Comparison of ENCODE assay signal across 8 mouse cellular contexts in genomic region chr9:123365942-123366707, GRCm38 (mm10). TPM values are rescaled to one million over a fixed set of nuclear protein-coding genes. Genes with fewer than 3 reads are reported as not detected.
DNase-seq lines count a peak whose midpoint lies in the region; ATAC-seq and TF ChIP-seq lines count a peak whose summit lies in the region.

No protein-coding gene starts in this region.

- H3K4me2 ChIP-seq in hindbrain, postnatal 0 days (ENCODE audit: low read depth, low read length): peak overlapping the region; percentile 93
- peak overlapping the region; percentile 72 for H3K4me2 ChIP-seq in midbrain, postnatal 0 days (ENCODE audit: low read depth, low read length, poor library complexity, severe bottlenecking)

- peak; percentile 35 for TF ChIP-seq CTCF in hindbrain, postnatal 0 days (IDR thresholded peaks at IDR 0.05; ENCODE audit: low read depth)
- TF ChIP-seq CTCF in midbrain, postnatal 0 days (IDR thresholded peaks at IDR 0.05): peak; percentile 49

- no peaks in the 10 kb centered on the region for H3K9me3 ChIP-seq in hindbrain, postnatal 0 days (ENCODE audit: low read length)
- no peaks in the 10 kb centered on the region for H3K9me3 ChIP-seq in midbrain, postnatal 0 days (ENCODE audit: low read length)

- no peak for DNase-seq in cerebellum, adult 11-12 months
- DNase-seq in right cerebral cortex, adult 18-20 months: peak; percentile 11
- DNase-seq in right cerebral cortex, postnatal 14 days: no peak
- DNase-seq in hindbrain, postnatal 0 days (ENCODE audit: low spot score): peak; percentile 17
- DNase-seq in midbrain, postnatal 0 days (ENCODE audit: low spot score): peak; percentile 26
- DNase-seq in frontal cortex, adult 2 months (ENCODE audit: extremely low spot score in 1 of 2, low spot score in 1 of 2): no peak

- ATAC-seq in cerebellum, adult (ENCODE audit: insufficient number of reproducible peaks, low FRiP score, low TSS enrichment): peak; percentile 67; the same call in 1 of the 2 replicates
- peak; percentile 79; the same call in 1 of the 2 replicates for ATAC-seq in hindbrain, postnatal 0 days
- ATAC-seq in midbrain, postnatal 0 days (ENCODE audit: low FRiP score): peak; percentile 66
- ATAC-seq in megakaryocyte progenitor cell, adult 5-6 weeks (replicated peaks; ENCODE audit: poor library complexity): no peak; the same call in 1 of the 2 replicates

- peak overlapping the region; percentile 76 for H3K9ac ChIP-seq in hindbrain, postnatal 0 days (replicated peaks; ENCODE audit: low read length)
- peak overlapping the region; percentile 64 for H3K9ac ChIP-seq in midbrain, postnatal 0 days (replicated peaks; ENCODE audit: low read length, poor library complexity, severe bottlenecking)

- H3K4me1 ChIP-seq in hindbrain, postnatal 0 days (ENCODE audit: insufficient read depth, low read length): peaks cover 5% of the 10 kb centered on the region
- H3K4me1 ChIP-seq in midbrain, postnatal 0 days (ENCODE audit: insufficient read depth, low read length): peaks cover 8% of the 10 kb centered on the region; the same call in 1 of the 2 replicates

- no peaks in the 10 kb centered on the region for H3K27me3 ChIP-seq in hindbrain, postnatal 0 days (ENCODE audit: insufficient read depth, low read length)
- H3K27me3 ChIP-seq in midbrain, postnatal 0 days (ENCODE audit: insufficient read depth, low read length): no peaks in the 10 kb centered on the region

- H3K4me3 ChIP-seq in hindbrain, postnatal 0 days (ENCODE audit: low read length): peak overlapping the region; percentile 88
- H3K4me3 ChIP-seq in midbrain, postnatal 0 days (ENCODE audit: low read depth, low read length): peak overlapping the region; percentile 55

- peak overlapping the region; percentile 90 for H3K27ac ChIP-seq in hindbrain, postnatal 0 days
- peak overlapping the region; percentile 86 for H3K27ac ChIP-seq in midbrain, postnatal 0 days (ENCODE audit: low read depth, low read length)

- 24% methylated on average over 9 of the region's 9 CpGs for WGBS in hindbrain, postnatal 0 days
- WGBS in midbrain, postnatal 0 days: 32% methylated on average over 9 of the region's 9 CpGs

- no peaks in the 10 kb centered on the region for H3K36me3 ChIP-seq in hindbrain, postnatal 0 days (ENCODE audit: insufficient read depth, low read length)
- no peaks in the 10 kb centered on the region for H3K36me3 ChIP-seq in midbrain, postnatal 0 days (ENCODE audit: insufficient read depth, low read length)

RNA-seq across cellular contexts. Expression of gene Lars2, which starts 0.6 kb away (rescaled TPM):
- total RNA-seq in hindbrain, postnatal 0 days (2014; rRNA removed): 18.8 and 32.4 TPM in 2 replicates
- 956 and 1,072 TPM in 2 replicates for polyA plus RNA-seq in hindbrain, postnatal 0 days (2015; fragmentation: Nextera tagmentation; extraction: Ambion mirVana)
- total RNA-seq in midbrain, postnatal 0 days (2014; rRNA removed): 11.9 and 38.1 TPM in 2 replicates
- polyA plus RNA-seq in midbrain, postnatal 0 days (2015; fragmentation: Nextera tagmentation; extraction: Ambion mirVana): 822 and 930 TPM in 2 replicates
- 1,564 and 1,759 TPM in 2 replicates for polyA plus RNA-seq in frontal cortex, adult 2 months (2012; rRNA removed)
- total RNA-seq in megakaryocyte progenitor cell, adult 5-6 weeks (2015): 2,738 and 2,770 TPM in 2 replicates
- 25.5 and 35.7 TPM in 2 replicates for total RNA-seq in megakaryocyte progenitor cell, adult 5-6 weeks (2017)

Comparison
In these comparisons a context has a peak if more than half of its experiments do, and no peak if none do; other contexts are left out.
1. DNase-seq: peak in right cerebral cortex, adult 18-20 months (single experiment), hindbrain, postnatal 0 days (single experiment) and midbrain, postnatal 0 days (single experiment); none in cerebellum, adult 11-12 months (single experiment), right cerebral cortex, postnatal 14 days (single experiment) and frontal cortex, adult 2 months (0 of 2).